Mouse (Mus musculus): ENCODE measurements around the gene Pimreg.
A peak's percentile ranks its signal among the peaks of the same experiment; 100 is the strongest.

Gene Pimreg

DNA sequence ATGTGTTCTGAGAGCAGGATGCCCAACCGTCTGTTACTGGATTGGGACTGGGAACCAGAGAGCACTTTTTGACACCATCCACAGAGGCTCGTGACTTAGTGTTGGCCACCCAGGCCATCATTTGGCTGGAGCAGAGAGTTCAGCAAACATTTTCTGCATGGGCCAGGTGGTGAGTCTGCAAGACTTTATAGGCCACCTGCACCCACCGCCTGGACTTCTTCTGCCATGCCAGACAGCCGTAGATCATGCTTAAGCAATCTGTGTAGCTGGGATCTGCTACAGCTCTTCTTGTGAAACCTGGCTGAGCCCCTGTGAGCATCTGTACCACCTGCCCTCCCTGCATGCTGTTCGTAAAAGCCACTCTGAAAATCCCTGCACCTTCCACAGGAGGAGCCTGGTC, 25.5 kb downstream of the Pimreg start:
- DNase-seq = no peak

DNA sequence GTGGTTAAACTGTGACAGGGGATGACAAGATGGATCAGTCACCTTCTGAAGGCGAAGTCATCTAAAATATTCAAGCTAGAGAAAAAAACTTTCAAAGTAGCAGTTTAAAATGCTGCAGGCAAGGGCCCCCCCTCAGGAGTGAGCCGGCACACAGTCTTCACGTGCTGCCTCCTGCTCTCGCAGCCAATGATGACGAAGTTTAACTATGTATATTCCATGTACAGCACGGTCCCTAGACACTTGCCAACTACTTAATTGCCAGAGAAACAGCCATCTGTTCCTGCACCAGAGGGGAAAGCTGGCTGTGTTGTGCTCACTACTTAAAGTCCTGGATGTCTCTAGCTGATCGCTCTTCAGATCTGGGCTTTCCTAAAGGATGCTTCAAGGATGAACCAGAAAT, 26.2 kb downstream of the Pimreg start:
- DNase-seq = no peak

DNA sequence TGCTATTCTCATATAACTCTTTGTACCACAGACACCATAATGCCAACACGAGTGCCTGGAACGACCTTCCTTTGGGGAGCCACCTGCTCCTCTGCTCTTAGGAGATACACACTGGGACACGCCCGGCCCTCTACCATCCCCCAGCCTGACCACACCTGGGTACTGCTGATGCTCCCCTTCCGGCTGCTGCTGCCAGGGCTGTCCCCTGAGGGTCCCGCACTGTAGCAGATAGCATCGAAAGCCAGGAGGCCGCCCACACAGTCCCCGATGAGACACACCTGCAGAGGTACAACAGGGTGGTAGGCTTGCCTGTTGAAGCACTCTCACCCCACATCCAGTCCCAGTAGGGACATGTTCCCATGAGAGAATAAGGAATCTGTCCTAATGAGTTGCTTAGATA, 28.9 kb downstream of the Pimreg start:
- no peak for DNase-seq

DNA sequence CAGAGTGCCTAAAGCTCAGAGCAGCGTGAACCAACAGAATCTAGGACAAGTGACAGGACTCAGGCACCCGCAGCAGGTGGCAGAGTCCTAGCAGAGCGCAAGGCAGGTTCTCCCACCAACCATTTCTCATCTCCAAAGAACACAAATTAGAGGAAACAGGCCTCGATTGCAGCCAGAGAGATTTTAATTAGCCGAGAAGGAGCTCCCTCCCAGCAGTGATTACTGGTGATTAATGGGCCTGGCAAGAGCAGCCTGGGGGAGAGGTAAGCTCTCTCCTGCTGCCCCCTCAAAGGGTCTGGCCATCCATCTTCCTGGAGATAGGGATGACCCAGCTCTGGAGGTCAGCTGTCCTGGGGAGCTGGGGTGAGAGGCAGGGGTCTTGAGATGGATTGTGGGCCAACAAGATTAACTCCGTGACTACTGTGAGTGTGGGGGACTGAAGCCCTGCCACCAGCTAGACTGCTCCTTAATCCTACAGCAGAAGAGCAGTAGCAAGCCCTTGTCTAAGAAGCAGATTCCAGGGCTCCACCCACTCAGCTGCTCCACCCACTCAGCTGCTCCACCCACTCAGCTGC, 30.6 kb downstream of the Pimreg start:
- DNase-seq = no peak

DNA sequence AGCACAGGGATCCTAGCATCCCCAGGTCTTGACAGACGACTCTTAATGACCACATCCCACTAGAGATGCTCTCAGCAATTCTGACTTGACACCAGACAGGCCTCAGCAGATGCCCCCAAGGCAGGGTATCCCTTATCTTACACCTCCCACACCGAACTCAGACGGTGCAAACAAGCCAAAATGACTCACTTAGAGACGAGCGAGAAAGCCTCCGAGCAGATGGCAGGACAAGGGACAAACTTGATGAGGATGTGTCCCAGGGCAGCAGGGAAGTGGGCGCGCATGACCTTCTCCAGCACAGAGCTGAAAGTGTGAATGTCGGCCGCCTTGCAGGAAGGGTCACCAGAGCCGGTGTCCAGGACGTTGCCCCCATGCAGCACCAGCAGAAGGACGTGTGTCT, 32.4 kb downstream of the Pimreg start:
- no peak for DNase-seq

DNA sequence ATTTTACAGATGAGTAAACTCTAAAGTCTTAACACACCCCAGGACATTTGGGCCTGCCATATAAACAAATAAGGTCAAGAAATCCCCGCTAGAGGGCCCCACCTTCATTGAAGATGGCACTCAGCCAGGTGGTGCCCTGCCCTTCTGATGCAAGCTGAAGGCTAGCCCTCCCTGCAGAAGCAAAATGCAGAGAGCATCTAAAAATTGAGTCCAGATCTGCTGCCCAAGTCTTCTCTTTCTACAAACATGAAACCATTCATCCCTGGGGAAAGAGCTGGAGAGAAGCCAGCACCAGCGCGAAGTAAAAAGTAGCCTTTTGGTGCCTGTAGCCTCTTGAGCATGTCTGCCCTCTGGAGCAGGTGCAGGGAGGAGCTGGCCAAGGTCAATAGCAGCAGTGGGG, 36.2 kb downstream of the Pimreg start:
- peak; percentile 11 for DNase-seq

DNA sequence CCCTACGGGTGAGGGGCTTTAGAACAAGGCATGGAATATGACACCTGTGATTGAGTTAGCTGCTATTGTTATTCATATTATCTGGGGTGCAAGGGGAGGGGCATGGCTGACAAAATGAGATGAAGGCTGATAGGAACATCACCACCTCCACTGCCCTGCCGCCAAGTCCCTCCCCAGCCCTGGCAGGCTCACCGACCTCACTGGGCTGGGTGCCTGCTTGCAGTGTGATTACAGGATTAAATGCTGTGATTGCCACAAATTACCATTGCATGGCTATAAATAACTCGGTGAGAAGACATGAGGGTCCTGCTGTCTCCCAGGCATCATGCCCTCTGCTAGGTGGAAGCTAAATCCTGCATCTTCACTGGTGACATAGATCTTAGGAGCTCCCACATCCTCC, 36.8 kb downstream of the Pimreg start:
- no peak for DNase-seq

DNA sequence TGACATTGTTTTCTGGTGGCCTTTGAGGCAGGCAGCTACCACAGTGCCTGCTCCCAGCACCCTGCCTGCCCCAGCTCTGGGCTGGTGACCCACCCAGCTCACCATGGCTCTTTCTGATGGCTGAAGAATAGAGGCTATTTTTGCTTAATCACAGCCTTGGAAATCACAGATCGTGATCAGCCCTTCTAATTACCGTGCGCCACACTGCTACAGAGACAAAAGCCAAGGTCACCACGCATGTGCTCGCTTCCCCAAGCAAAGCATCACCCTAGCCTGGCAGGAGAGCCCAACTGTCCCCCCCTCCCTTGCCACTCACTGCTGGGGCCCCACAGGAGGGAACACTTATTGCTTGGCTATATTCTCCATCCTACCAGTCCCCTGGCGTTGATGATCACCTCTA, 38.6 kb downstream of the Pimreg start:
- DNase-seq = no peak

DNA sequence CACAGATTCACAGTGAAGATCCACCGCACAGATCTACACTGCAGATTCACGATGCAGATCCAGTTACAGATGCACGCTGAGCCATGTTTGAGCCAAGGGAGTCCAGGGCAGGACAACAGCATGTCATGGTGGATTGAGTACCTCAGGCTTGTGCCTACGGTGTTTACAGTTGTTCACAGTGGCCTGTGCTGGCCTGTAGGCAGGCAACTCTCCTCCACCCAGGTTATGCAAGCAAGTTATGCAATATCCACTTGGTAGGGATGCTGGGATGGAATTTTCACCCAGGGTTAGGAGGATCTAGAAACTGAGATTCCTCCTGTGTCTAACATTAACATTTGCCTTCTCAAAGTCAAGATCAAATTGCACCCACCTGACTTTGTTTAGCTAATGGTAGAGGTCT, 40.8 kb downstream of the Pimreg start:
- DNase-seq = no peak

DNA sequence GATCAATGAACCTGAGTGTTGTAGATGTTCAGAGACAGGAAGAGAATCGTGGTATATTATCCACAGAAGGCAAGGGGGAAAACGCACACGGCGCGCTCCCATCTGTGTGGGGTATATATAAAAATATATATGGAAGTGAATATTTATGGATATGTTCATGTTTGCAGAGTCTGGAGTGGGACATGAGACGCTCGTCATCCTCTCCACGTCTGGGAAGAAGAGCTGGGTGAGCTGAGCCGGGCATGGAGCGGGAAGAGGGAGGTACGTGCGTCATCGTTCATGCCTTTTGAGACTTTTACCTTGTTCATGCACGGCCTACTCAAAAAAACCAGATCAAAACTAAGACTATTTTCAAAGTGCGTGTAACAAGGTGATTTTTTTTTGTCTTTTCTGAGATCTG, 42.5 kb downstream of the Pimreg start:
- no peak for DNase-seq

DNA sequence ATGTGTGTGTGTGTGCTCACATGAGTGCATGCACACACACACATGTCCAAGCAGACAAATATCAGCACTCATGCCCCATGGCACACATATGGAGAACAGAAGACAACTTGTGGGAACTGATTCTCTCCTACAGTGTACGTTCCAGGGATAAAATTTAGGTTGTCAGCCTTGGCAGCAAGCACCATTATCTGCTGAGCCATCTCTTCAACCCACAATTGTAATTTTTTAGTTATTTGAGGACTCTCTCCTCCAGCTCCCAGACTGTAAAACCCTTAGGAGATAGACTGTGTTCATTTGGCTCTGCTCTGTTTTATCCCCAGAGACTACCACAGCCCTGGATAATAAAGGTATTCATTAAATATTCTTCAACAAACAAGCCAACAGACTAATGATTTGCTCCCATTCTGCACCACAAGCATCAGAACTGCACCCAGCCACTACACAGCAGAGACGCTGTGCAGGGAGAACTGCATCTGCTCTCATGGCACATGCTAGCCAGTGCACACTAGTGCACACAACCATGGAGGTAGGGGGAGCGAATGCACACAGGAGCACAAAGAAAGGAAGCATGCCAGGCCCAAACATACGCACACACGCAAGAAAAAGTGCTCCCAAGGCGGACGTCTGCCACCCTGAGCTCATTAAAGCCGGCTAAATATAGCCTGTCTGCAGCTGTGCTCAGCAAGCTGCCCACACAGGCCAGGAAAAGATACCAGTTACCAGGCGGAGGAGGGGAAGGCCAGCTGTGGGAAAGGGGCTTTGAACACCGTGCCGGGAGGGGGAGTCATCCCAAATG, 44.6 kb downstream of the Pimreg start:
- DNase-seq = no peak

DNA sequence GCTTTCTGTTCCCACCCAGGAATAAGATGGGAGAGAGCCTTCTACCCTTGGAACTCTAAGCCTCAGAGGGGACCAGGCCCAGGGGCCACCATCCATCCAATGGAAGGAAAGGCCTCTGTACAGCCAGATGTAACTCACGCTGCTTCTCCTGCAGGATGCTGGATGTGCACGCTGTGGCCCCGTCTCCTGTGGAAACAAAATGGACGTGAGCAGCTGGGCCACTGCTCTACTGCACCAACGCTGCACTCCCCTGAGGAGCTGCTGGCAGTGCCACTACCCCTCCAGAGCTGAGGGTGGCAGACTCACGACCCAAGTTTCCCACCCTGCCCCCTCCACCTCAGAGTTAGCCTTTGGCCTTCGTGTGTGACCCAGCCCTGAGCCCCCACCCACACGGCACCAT, 50.6 kb downstream of the Pimreg start:
- DNase-seq = no peak

DNA sequence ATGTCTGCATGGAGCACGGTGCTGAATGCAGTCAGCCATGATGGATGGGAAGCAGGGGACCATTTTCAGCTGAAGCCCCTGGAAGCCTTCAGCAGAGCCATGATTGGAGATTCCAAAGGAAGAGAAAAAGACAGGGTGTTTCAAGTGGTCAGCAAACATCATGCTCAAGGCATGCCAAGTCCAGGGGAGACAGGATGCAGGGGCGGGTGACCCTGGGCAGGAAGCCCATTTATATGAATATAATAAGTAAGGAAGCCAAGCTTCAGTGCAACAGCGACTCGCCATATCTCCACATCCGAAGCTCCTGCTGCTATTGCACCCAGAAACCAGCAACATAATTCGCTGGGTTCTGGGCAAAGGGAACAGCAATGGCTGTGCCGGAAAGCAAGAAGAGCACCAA, 52.6 kb downstream of the Pimreg start:
- DNase-seq = peak; percentile 71

DNA sequence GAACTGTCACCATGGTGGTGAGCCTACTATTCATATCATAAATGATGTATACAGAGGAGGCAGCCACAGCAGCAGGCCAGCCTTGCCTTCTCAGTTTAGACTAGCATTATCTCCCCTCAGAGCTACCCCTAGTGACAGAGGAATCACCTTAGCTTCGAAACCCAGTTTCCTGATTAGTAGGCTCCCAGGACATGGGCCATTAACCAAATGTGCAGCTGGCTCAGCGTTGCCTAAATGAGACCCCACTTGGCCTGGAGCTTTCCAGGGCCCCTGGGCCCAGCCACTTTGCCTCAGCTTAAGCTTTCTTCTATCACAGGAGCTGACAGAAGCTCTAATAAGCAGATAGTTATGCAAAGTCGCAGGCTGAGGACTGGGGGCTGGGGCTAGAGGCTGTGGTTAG, 54.2 kb downstream of the Pimreg start:
- DNase-seq = no peak
